Mouse (Mus musculus) spleen, adult 10 weeks (tissue): ENCODE results near the gene Cfap100. TPM values are rescaled to one million over a fixed set of nuclear protein-coding genes. Genes with fewer than 3 reads are reported as not detected.

Experiments
- polyA plus RNA-seq: library from polyadenylated mRNA; stranded (reverse); fragments of 350-450 nt; fragmentation: Illumina TruSeq; extraction: RNeasy Lipid Tissue Mini Kit (QIAGEN cat#74804); gene quantifications from one replicate; pipeline ENCODE4 v1.2.3, GENCODE M21; 2015; ENCODE audit warnings: low replicate concordance; ENCODE audit not compliant: insufficient read depth

Cfap100 gene
- not detected for polyA plus RNA-seq

GRCm38 (mm10) chr6:90428380-90428974, at the start of gene Cfap100:
Gene Cfap100, minus strand, starts transcription at chr6:90428797.

GRCm38 (mm10) chr6:90462181-90462706, 33.6 kb upstream of the Cfap100 start, which contains the start of gene Klf15:
Gene Klf15, plus strand, starts transcription at chr6:90462576.

GRCm38 (mm10) chr6:90368976-90369724, 59.4 kb downstream of the Cfap100 start, which contains the start of gene Zxdc:
Gene Zxdc, plus strand, starts transcription at chr6:90369492.

Other genes starting within 250 kb of the Cfap100 start
- gene V1ra8, start 226.0 kb downstream of the Cfap100 start, polyA plus RNA-seq = not detected
- not detected for gene Vmn1r53, start 204.4 kb downstream of the Cfap100 start, polyA plus RNA-seq
- gene Vmn1r54, start 182.5 kb downstream of the Cfap100 start, polyA plus RNA-seq = not detected
- gene BC048671, start 127.6 kb downstream of the Cfap100 start, polyA plus RNA-seq = not detected
- gene Chst13, start 103.6 kb downstream of the Cfap100 start, polyA plus RNA-seq = not detected
- gene Uroc1, start 95.5 kb downstream of the Cfap100 start, polyA plus RNA-seq = not detected
- gene Zxdc, start 59.3 kb downstream of the Cfap100 start, polyA plus RNA-seq = 12.3 TPM
- 2.3 TPM for gene Klf15, start 33.8 kb upstream of the Cfap100 start, polyA plus RNA-seq
- 2.9 TPM for gene Aldh1l1, start 57.6 kb upstream of the Cfap100 start, polyA plus RNA-seq
- gene Slc41a3, start 175.9 kb upstream of the Cfap100 start, polyA plus RNA-seq = 2.4 TPM